Comparison of ENCODE assay signal across 22 mouse cellular contexts in the genomic region with DNA sequence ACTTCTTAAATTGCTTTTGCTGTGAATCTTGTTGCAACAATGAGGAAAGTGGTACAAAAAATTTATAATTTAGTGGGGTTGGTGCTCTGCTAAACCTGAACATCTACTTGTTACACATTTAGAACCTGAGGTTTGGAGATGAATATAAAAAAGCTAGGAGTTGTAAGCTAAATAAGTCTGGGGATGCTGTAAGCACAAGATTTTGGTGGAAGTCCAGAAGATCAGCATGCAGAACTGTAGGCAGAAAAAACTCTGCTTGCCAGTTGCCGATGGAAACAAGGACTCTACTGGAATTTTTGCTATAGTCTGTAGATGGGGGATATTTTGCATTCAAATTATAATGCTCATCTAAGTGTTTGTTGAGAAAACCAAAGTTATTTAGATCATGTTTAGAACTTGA.
DNase-seq lines count a peak whose midpoint lies in the region; ATAC-seq lines count a peak whose summit lies in the region.
"Had no signal": no experiment of that assay in that cellular context is flagged by ENCODE, and none has a peak within 500 bp of the region (broad histone marks: within the 10 kb centered on the region; RNA-seq: fewer than 3 reads in every experiment).

No protein-coding gene starts in this region.

- peak; percentile 97 for ATAC-seq in frontal cortex, adult (ENCODE audit: low TSS enrichment)
- ATAC-seq: activated CD4-positive, CD25-positive, alpha-beta regulatory T cell, adult 4 months; CD4-positive, CD25-positive, alpha-beta regulatory T cell, adult 4 months; forebrain, embryonic 14.5 days; forebrain, embryonic 16.5 days; Patski had no signal

- DNase-seq in frontal cortex, postnatal 25 days (ENCODE audit: low spot score in 2 of 2) = no peak
- DNase-seq in right cerebral cortex, adult 18-20 months = peak; percentile 18
- DNase-seq in right cerebral cortex, postnatal 4 days = no peak
- DNase-seq in brain, adult 2 months (ENCODE audit: low read depth, low spot score) = peak; percentile 70
- DNase-seq in layer of hippocampus, postnatal 36 days = no peak
- DNase-seq: adrenal gland, adult 8-10 months; adrenal gland, postnatal 14 days; adrenal gland, postnatal 36 days; B cell, adult 2 months; cerebellum, adult 11 months; cerebellum, adult 18-20 months; cerebellum, adult 8-10 months; cerebellum, adult 9-11 months; cerebellum, postnatal 14 days; cerebellum, postnatal 36 days; embryo, embryonic 11 days had no signal

Comparison
In these comparisons a context has a peak if more than half of its experiments do, and no peak if none do; other contexts are left out.
1. DNase-seq: peak in right cerebral cortex, adult 18-20 months (single experiment) and brain, adult 2 months (single experiment); none in frontal cortex, postnatal 25 days (0 of 2), right cerebral cortex, postnatal 4 days (single experiment) and layer of hippocampus, postnatal 36 days (0 of 2).